Mouse (Mus musculus) adrenal gland, adult 2 months (tissue): ENCODE measurements at regions not wholly inside any gene's neighbourhood (a gene's known extent, or its start where the extent isn't known, plus 50 kb on each side); places are given as distances from the start of the nearest gene placed in this dataset.

Experiments used
- DNase-seq: peaks from one replicate; pipeline ENCODE4 v3.0.0; 2021

- DNase-seq, result no peak
Measured at GRCm38 (mm10) chr4:30776816-30777442, 1187.0 kb upstream of the Map3k7 start.

- DNase-seq, result no peak
Measured at GRCm38 (mm10) chr4:30781649-30782048, 1182.2 kb upstream of the Map3k7 start.

DNA sequence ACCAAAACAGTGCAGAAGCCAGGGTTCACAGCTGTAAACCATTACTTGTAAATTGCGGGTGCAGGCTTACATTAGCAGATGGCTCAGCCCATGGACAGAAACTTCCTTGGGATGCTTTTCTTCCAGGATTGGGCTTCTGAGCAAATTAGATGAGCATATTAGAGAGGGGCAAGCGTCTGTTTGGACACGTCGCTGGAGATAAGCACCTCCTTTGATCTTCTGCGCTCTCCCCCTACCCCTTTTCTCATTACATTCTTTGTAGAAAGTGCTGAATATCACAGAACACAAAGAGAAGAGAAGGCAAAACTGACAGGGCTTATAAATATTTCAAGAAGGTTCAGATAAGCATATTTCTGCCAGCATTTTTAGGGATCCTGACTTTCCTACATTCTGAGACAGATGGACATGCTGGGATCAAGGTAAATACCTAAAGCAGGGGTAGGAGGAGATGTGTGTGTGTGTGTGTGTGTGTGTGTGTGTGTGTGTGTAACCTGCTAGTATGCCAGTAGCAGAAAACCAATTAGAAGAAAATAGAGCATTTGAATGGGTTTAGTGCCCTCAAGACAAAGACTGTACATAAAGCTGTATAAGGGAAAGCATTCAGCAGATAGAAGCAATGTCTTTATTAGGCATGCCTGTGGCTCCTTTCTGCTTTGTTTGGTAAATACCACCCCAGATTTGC lies 1173.8 kb upstream of the Map3k7 start:
- DNase-seq, result no peak

DNA sequence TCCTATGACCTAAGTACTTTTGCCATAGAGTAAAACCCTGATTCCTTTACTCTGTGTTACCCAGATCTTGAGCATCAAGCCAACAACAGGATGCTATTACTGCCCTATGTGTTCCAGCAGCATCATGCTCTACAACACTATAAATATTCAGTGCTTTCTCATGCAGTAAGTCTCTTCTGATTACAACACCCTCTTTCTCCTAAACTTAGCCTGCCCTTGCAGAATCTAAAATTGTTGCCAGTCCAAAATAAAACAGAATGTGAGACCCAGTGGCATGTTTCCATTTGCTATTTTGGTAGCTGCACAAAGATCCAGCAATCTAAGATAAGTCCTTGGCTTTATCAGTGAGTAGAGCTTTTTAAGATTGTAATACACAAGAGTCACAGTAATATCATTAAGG lies 1154.1 kb upstream of the Map3k7 start:
- DNase-seq, result no peak

GRCm38 (mm10) chr4:30855361-30856056 lies 1108.4 kb upstream of the Map3k7 start:
- no peak for DNase-seq

DNA sequence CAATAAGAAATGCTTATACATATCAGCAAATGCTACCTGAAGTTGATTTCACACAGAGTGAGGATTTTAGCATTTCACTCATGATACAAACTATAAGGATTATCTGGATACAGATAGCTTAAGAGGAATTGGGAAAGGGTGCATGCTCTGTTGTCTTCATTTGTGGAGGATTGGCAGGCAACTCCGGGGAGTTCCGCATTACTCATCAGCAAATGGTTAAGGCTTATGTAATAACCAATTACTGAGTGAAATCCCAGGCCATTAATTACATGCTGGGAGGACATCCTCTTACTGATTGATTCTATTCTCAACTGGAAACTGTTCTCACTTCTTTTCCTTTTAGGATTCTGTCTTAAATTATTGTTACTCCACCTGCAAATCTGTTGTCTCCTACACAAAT lies 1058.9 kb upstream of the Map3k7 start:
- no peak for DNase-seq

GRCm38 (mm10) chr4:30922944-30923343 lies 1041.0 kb upstream of the Map3k7 start:
- DNase-seq, result no peak

DNA sequence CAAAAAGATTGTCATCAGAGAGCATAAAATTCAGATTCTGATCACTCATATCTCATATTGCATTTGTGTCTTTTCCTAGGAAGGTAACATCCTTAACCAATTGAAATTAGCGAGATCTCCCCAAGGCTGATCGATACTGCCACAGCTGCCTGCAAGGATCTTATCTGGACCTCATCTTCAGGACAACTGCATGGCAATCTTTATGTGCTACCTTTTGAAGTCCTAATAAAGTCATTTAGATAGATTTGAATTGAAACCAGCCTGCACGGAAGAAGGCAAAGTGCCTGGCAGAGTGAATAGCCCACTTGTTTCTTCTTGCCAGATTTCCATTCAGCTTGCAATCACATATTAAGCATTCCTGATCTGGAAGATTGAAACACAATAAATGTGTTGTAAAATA lies 1031.5 kb upstream of the Map3k7 start:
- DNase-seq, result no peak

GRCm38 (mm10) chr4:30933030-30933987 lies 1030.6 kb upstream of the Map3k7 start:
- no peak for DNase-seq

DNA sequence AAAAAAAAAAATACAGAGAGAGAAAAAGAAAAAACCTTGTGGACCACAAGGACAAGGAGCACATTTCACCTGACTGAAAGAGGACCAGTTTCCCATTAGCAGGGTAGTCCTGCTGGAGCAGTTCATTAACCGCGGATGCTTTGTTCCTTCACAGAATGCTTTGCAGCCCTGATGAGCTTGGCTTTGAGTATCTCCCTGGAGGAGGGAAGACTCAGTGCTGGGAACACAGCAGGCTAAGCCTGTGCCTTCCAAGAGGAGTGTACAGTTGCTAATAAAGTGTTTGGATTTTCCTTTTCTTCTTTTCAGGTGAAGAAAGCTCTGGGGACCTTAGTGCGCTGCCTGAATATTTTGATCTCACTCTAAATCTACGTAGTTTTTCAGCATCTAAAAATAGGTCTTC lies 980.3 kb upstream of the Map3k7 start:
- no peak for DNase-seq

- no peak for DNase-seq
Measured at GRCm38 (mm10) chr4:31012006-31012405, 951.9 kb upstream of the Map3k7 start.

DNA sequence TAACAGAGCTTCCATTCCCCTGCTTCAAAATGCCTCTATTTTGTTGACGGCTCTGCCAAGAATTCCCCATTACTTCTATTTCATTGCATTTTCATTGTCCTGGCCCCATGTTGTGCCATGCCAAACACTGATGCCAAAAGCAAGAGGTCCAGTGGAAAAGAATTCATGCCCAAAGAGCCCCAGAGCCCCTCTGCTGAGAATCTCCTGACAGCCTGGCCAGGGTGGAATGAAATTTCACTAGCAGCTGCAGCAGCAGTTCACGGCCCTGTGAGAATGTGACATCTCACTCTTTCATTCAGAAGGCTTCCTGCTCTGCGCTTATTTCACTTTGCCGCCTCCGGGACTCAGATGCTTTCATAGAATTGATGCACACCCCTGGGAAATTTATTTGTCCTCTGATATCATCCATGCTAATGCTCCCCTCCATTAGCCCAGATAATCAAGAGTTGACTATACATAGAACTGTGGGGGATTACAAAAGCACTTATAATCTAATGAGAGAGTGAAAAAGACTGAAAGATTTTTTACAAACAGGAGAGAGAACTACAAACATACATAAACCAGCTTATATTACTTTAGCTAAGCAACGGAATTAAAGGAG lies 911.7 kb upstream of the Map3k7 start:
- no peak for DNase-seq

DNA sequence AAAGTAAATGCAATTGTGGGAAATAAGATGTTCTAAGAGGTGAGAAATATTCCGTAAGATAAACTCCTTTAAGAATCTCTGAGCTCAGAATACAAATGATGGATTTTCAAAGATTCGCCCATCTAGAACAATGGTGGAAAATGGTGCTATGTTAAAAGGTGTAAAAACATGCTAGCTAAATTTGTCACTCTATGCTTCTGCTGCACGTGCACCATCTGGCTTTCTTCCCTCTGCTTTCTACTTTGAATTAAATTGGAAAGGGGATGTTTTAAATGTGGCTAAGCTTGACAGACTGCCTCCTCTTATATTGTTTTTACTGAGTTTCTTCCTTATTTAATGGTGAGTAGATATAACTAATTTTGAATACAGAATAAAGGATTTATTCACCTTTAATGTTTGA lies 887.7 kb upstream of the Map3k7 start:
- DNase-seq, result no peak

- DNase-seq, result no peak
Measured at GRCm38 (mm10) chr4:31121586-31121985, 842.3 kb upstream of the Map3k7 start.

- DNase-seq, result no peak
Measured at GRCm38 (mm10) chr4:31143166-31143565, 820.7 kb upstream of the Map3k7 start.

DNA sequence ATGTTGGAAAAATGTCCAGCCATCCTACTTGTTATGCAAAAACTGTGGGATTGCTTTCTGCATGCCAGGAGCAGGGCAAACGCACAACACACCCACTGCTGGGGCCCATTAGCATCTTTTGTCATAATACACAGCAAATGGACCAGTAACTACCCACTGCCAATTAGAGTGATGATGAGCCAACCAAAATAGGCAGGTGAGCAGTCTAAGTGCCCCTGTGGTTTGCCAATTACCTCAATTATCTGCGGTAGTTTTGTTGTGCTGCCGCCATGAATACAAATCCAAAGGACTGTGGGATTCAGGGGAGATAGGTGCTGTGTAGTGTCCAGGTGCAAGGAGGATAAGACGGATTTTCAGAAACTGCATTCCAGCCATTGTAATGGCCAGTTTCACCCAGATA lies 796.5 kb upstream of the Map3k7 start:
- no peak for DNase-seq

DNA sequence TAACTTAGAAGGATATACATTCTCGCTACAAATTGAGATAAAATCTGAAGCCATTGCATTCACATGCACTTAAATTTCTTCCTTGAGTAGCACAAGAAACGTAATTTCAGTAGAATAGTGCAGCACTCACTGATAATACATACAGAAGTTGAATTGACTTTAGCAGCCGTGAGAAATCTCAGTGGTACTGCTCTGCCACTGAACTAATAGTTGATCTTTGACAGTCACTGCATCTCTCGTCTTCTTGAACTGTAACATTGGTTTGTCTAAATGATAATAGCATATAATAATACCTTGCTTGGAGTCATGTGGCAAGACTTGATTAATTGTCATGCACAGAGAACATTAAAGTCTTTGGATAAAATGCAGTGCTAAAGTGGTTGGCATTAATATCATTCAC lies 795.5 kb upstream of the Map3k7 start:
- no peak for DNase-seq

GRCm38 (mm10) chr4:31171190-31171589 lies 792.7 kb upstream of the Map3k7 start:
- no peak for DNase-seq

- DNase-seq, result no peak
Measured at GRCm38 (mm10) chr4:31197852-31198251, 766.0 kb upstream of the Map3k7 start.

GRCm38 (mm10) chr4:31203286-31203685 lies 760.6 kb upstream of the Map3k7 start:
- no peak for DNase-seq

- no peak for DNase-seq
Measured at GRCm38 (mm10) chr4:31205332-31205970, 758.4 kb upstream of the Map3k7 start.
